Mouse (Mus musculus): ENCODE results near the gene Ralgps2.

DNA sequence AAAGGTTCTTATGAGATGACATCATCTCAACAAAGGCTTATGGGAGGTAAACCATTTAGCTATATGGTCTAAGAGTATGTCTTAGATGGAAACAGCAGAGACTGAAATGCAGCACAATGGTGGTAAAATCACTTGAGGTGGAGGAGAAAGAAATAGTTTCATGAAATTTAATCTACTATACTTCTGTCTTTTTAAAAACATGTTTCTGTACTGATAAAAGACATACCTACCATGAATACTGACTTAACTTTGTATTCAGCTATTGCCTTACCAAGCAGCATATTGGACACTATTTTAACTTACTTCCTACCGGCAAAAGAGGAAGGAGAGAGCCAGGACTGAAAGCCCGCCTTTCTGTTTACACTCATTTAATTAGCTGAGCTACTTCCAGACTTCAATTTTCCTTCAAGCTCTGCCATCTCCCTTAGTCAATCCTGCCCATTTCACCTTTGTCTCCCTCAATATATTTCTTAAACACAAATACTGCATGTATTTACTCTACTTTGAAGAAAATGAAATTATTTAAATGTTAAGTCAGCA is 79.6 kb downstream of the Ralgps2 start:
- TF ChIP-seq CTCF (IDR thresholded peaks at IDR 0.05; ENCODE audit: borderline replicate concordance, insufficient read depth, low read depth, low read length) (no peak), POLR2A (IDR thresholded peaks at IDR 0.05; ENCODE audit: borderline replicate concordance, insufficient read depth, low read length) (no peak)
